ENCODE assay signal across 15 mouse cellular contexts in the genomic region with DNA sequence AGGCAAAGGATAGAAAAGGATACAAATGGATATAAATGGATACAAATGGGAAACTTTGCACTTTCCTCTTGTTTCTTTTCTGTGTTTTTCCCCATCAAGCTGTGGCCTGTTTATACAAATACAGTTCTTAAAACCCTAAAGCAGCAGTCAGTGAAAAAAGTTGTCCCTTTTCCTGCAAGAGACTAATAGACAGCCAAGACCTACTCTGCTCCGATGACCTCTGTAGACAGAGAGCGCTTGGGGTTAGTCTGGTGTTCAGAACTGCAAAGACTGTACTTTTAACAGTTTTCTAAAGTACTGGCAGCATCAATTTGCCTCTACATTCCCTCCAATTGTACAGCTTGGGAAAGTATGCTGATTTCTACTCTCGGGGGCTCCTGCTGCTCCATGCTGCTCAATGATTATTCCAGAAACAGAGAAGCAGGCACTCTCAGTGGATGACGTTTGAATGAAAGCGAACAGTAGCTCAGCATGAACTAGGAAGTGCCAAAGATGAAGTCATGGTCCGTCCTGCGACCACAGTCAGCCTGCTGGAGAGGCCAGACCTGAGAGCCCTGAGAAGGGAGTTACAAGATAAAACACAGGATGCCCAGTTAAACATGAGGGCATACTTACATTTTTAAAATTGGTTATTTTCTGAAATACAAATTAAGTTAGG. TPM values are rescaled to one million over a fixed set of nuclear protein-coding genes. Genes with fewer than 3 reads are reported as not detected.
DNase-seq lines count a peak whose midpoint lies in the region; ATAC-seq and TF ChIP-seq lines count a peak whose summit lies in the region.
"Had no signal": no experiment of that assay in that cellular context is flagged by ENCODE, and none has a peak within 500 bp of the region (broad histone marks: within the 10 kb centered on the region; RNA-seq: fewer than 3 reads in every experiment).

No protein-coding gene starts in this region.

- 32% methylated on average over 7 of the region's 7 CpGs for WGBS in hindbrain, postnatal 0 days
- WGBS in hindbrain, embryonic 12.5 days: 56% methylated on average over 7 of the region's 7 CpGs

- 0 out of 2 replicates have a peak overlapping the region, but pooled peaks have one; percentile 26 for H3K27ac ChIP-seq in hindbrain, postnatal 0 days
- no peak overlapping the region for H3K27ac ChIP-seq in hindbrain, embryonic 12.5 days

- DNase-seq in cerebellum, adult 18-20 months: peak; percentile 5 to 15
- DNase-seq in cerebellum, postnatal 4 days (ENCODE audit: low spot score in 2 of 2): no peak
- peak; percentile 67 for DNase-seq in hindbrain, postnatal 0 days (ENCODE audit: low spot score)
- peak; percentile 74 for DNase-seq in brain, adult 2 months (ENCODE audit: low read depth, low spot score)
- peak; percentile 41 to 54 for DNase-seq in cerebellum, postnatal 25 days
- DNase-seq in spleen, adult 12 weeks (ENCODE audit: low spot score): no peak
- DNase-seq: adrenal gland, postnatal 25 days; gastrocnemius, postnatal 25 days; kidney, adult 2 months; kidney, postnatal 36 days had no signal

- H3K4me3 ChIP-seq in hindbrain, postnatal 0 days (ENCODE audit: low read length): no peak overlapping the region
- no peak overlapping the region for H3K4me3 ChIP-seq in hindbrain, embryonic 12.5 days

- H3K9ac ChIP-seq in hindbrain, postnatal 0 days (replicated peaks; ENCODE audit: low read length): no peak overlapping the region
- H3K9ac ChIP-seq in hindbrain, embryonic 12.5 days: no peak overlapping the region

- no peak overlapping the region for H3K4me2 ChIP-seq in hindbrain, postnatal 0 days (ENCODE audit: low read depth, low read length)
- H3K4me2 ChIP-seq in hindbrain, embryonic 12.5 days (replicated peaks): no peak overlapping the region
- H3K4me2 ChIP-seq: liver, embryonic 11.5 days had no signal

- no peaks in the 10 kb centered on the region for H3K9me3 ChIP-seq in hindbrain, postnatal 0 days (ENCODE audit: low read length)
- H3K9me3 ChIP-seq in hindbrain, embryonic 12.5 days (replicated peaks): no peaks in the 10 kb centered on the region

- no peaks in the 10 kb centered on the region for H3K27me3 ChIP-seq in hindbrain, postnatal 0 days (ENCODE audit: insufficient read depth, low read length)
- H3K27me3 ChIP-seq in hindbrain, embryonic 12.5 days: no peaks in the 10 kb centered on the region
- H3K27me3 ChIP-seq: CH12.LX had no signal

- H3K4me1 ChIP-seq in hindbrain, postnatal 0 days (ENCODE audit: insufficient read depth, low read length): no peaks in the 10 kb centered on the region
- H3K4me1 ChIP-seq in hindbrain, embryonic 12.5 days: peaks cover 11% of the 10 kb centered on the region

- ATAC-seq in hindbrain, postnatal 0 days: peak; percentile 78
- ATAC-seq in hindbrain, embryonic 12.5 days (ENCODE audit: low FRiP score): no peak
- ATAC-seq in CD4-positive, CD25-positive, alpha-beta regulatory T cell, adult 4 months: no peak
- ATAC-seq: midbrain, embryonic 16.5 days had no signal

- no peak for TF ChIP-seq CTCF in hindbrain, postnatal 0 days (IDR thresholded peaks at IDR 0.05; ENCODE audit: low read depth)

- no peaks in the 10 kb centered on the region for H3K36me3 ChIP-seq in hindbrain, postnatal 0 days (ENCODE audit: insufficient read depth, low read length)
- H3K36me3 ChIP-seq in hindbrain, embryonic 12.5 days: no peaks in the 10 kb centered on the region

RNA-seq across cellular contexts. Expression of a gene that starts 54.2 kb away (rescaled TPM):
- total RNA-seq in hindbrain, postnatal 0 days (2014; rRNA removed): 8.3 and 8.5 TPM in 2 replicates
- 5.4 and 5.8 TPM in 2 replicates for polyA plus RNA-seq in hindbrain, postnatal 0 days (2015; fragmentation: Nextera tagmentation; extraction: Ambion mirVana)
- polyA plus RNA-seq in hindbrain, embryonic 12.5 days (2016; fragmentation: Nextera tagmentation; extraction: Ambion mirVana): 6.2 and 7.3 TPM in 2 replicates
- 1 to 10 TPM; 1.7 TPM for polyA plus RNA-seq in CD4-positive, CD25-positive, alpha-beta regulatory T cell, adult 4 months (2017; shearing (Covaris generic))

Comparison
In these comparisons a context has a peak if more than half of its experiments do, and no peak if none do; other contexts are left out.
1. DNase-seq: peak in cerebellum, adult 18-20 months (2 of 2), hindbrain, postnatal 0 days (single experiment), brain, adult 2 months (single experiment) and cerebellum, postnatal 25 days (2 of 2); none in cerebellum, postnatal 4 days (0 of 2) and spleen, adult 12 weeks (single experiment).